ENCODE assay signal across 18 mouse cellular contexts in the genomic region with DNA sequence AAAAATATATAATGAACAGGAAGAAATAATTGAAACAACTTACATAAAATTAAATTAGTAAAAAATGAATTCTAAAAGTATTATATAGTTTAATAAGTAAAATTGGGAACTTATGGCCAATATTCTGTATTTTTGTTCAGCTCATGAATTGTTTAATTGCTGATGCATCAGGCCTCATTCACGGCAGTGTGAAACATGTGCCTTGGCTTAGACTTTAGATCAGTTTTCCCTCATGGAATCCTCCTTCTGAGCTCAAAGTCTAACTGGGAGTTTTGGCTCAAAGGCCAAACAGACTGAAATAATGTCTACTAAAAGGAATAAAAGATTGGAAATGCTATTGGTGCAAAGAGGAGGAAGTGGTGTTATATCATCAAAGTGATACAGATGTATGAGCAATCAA.
"Had no signal": no experiment of that assay in that cellular context is flagged by ENCODE, and none has a peak within 500 bp of the region (broad histone marks: within the 10 kb centered on the region; RNA-seq: fewer than 3 reads in every experiment).

No protein-coding gene starts in this region.

- H3K4me3 ChIP-seq: midbrain, embryonic 10.5 days; midbrain, embryonic 13.5 days; myocyte; neural tube, embryonic 13.5 days; neural tube, embryonic 15.5 days had no signal

- H3K9me3 ChIP-seq: midbrain, embryonic 10.5 days; midbrain, embryonic 13.5 days; neural tube, embryonic 13.5 days; neural tube, embryonic 15.5 days had no signal

- DNase-seq: lung, adult 18-20 months; lung, embryonic 14.5 days; lung, postnatal 10 days; lung, postnatal 4 days; retina, postnatal 1 day; right cerebral cortex, adult 18-20 months; right cerebral cortex, postnatal 25 days; right cerebral cortex, postnatal 4 days; spleen, adult 18-20 months; thymus, adult 18-20 months; thymus, postnatal 14 days; thymus, postnatal 36 days had no signal

- ATAC-seq: midbrain, embryonic 13.5 days; midbrain, embryonic 16.5 days had no signal

- H3K9ac ChIP-seq: lung, embryonic 14.5 days; midbrain, embryonic 13.5 days; neural tube, embryonic 13.5 days; neural tube, embryonic 15.5 days had no signal

- H3K27ac ChIP-seq: midbrain, embryonic 10.5 days; midbrain, embryonic 13.5 days; neural tube, embryonic 13.5 days; neural tube, embryonic 15.5 days had no signal

- H3K4me2 ChIP-seq: lung, embryonic 14.5 days; midbrain, embryonic 13.5 days; neural tube, embryonic 13.5 days; neural tube, embryonic 15.5 days had no signal

- H3K36me3 ChIP-seq: midbrain, embryonic 10.5 days; midbrain, embryonic 13.5 days; neural tube, embryonic 13.5 days; neural tube, embryonic 15.5 days had no signal
